Mouse (Mus musculus) heart, postnatal 10 days (tissue): ENCODE measurements around the gene Dennd2d. TPM values are rescaled to one million over a fixed set of nuclear protein-coding genes. Genes with fewer than 3 reads are reported as not detected.

ENCODE experiments used
- DNase-seq, 2 experiments: peaks; one replicate each; pipeline ENCODE4 v3.0.0; 2021
- intact Hi-C: fragments of 180-260 bp; cut with DNase I; formaldehyde crosslinking; loops from one replicate; pipeline ENCODE4 v1.15.1; 2025
- total RNA-seq, 2 experiments: library from RNA; stranded (reverse); gene quantifications; 2 replicates each; pipeline ENCODE4 v1.2.3; 2021

The Dennd2d gene
- total RNA-seq, 2 experiments from 2014 or later = 0.48 to 0.52 TPM

- no peak for DNase-seq
- intact Hi-C loops = no loop called here
Measured at GRCm38 (mm10) chr3:106495346-106496044, 13.3 kb downstream of the Dennd2d start.

- intact Hi-C loops = no loop called here
- no peak for DNase-seq
Measured at GRCm38 (mm10) chr3:106496045-106496721, 14.0 kb downstream of the Dennd2d start.

GRCm38 (mm10) chr3:106496996-106497395 lies 14.8 kb downstream of the Dennd2d start:
- intact Hi-C loops = no loop called here
- DNase-seq = no peak

- DNase-seq = no peak
- intact Hi-C loops = no loop called here
Measured at GRCm38 (mm10) chr3:106500510-106500909, 18.3 kb downstream of the Dennd2d start.

GRCm38 (mm10) chr3:106502892-106503291 lies 20.7 kb downstream of the Dennd2d start:
- intact Hi-C loops = no loop called here
- DNase-seq = no peak

- DNase-seq = no peak
- intact Hi-C loops = no loop called here
Measured at GRCm38 (mm10) chr3:106510669-106511068, 28.5 kb downstream of the Dennd2d start.

- DNase-seq = no peak
- intact Hi-C loops = no loop called here
Measured at GRCm38 (mm10) chr3:106515016-106515415, 32.8 kb downstream of the Dennd2d start.

- intact Hi-C loops = no loop called here
Measured at GRCm38 (mm10) chr3:106522730-106523129, 40.5 kb downstream of the Dennd2d start.

GRCm38 (mm10) chr3:106526411-106526810 lies 44.2 kb downstream of the Dennd2d start:
- DNase-seq = no peak
- intact Hi-C loops = no loop called here

More at GRCm38 (mm10) chr3:106522730-106523129, 40.5 kb downstream of the Dennd2d start:
- no peak for DNase-seq

GRCm38 (mm10) chr3:106528032-106528431 lies 45.8 kb downstream of the Dennd2d start:
- intact Hi-C loops = no loop called here
- DNase-seq = no peak

GRCm38 (mm10) chr3:106533277-106533676 lies 51.1 kb downstream of the Dennd2d start:
- DNase-seq = no peak
- intact Hi-C loops = no loop called here

- no peak for DNase-seq
- intact Hi-C loops = loop anchor here (5.0 kb wide), 1 partner anchor 177 kb away; no protein-coding TSS in a partner anchor
Measured at GRCm38 (mm10) chr3:106544721-106545316, 62.6 kb downstream of the Dennd2d start.

GRCm38 (mm10) chr3:106547171-106547923 lies 65.1 kb downstream of the Dennd2d start, which contains the start of the genes Dram2 and Cept1:
Gene Dram2 (plus strand): TSS chr3:106547798.
Gene Cept1 (minus strand): TSS chr3:106547802.
- intact Hi-C loops = loop anchor here (5.0 kb wide), 1 partner anchor 175 kb away; no protein-coding TSS in a partner anchor
- peak; percentile 95 to 96 for DNase-seq

GRCm38 (mm10) chr3:106547924-106548539 lies 65.8 kb downstream of the Dennd2d start:
- intact Hi-C loops = loop anchor here (5.0 kb wide), 1 partner anchor 174 kb away; no protein-coding TSS in a partner anchor
- DNase-seq = peak; percentile 58 to 66

GRCm38 (mm10) chr3:106548971-106549370 lies 66.8 kb downstream of the Dennd2d start:
- intact Hi-C loops = loop anchor here (5.0 kb wide), 1 partner anchor 173 kb away; no protein-coding TSS in a partner anchor
- DNase-seq = no peak

Other genes with a start within 250 kb of the Dennd2d start
- not detected for gene Chil6, start 76.2 kb upstream of the Dennd2d start, total RNA-seq
- 100 to 1,000 TPM in 1 of 2 experiments, 10 to 100 TPM in 1; 91.4 to 101 TPM for gene Dram2, start 65.4 kb downstream of the Dennd2d start, total RNA-seq
- 10 to 100 TPM; 20.4 to 21.9 TPM for gene Cept1, start 65.4 kb downstream of the Dennd2d start, total RNA-seq
- gene Lrif1, start 202.6 kb downstream of the Dennd2d start, total RNA-seq = 10 to 100 TPM; 12.3 to 13.6 TPM